Mouse (Mus musculus) lung, embryonic 15.5 days (tissue): Measurements from ENCODE around the gene Tmem104. TPM values are rescaled to one million over a fixed set of nuclear protein-coding genes. Genes with fewer than 3 reads are reported as not detected.
A peak's percentile ranks its signal among the peaks of the same experiment; 100 is the strongest.

Experiments used
- ATAC-seq: fragments of 200-750 bp; cut with Nextera tagmentation; 2 replicates; pipeline ENCODE4 v1.8.0; 2017; ENCODE audit warnings: moderate number of reproducible peaks, borderline replicate concordance; ENCODE audit not compliant: low FRiP score, low TSS enrichment; ENCODE audit errors: extremely low read depth
- H3K27ac ChIP-seq: fragments of 300-500 bp; sonication (generic); 2 replicates; pipeline ENCODE4 v1.5.1; 2015; ENCODE audit warnings: moderate library complexity, mild to moderate bottlenecking, inconsistent platforms
- H3K27me3 ChIP-seq: fragments of 300-500 bp; sonication (generic); 2 replicates; pipeline ENCODE4 v1.6.1; 2015; ENCODE audit warnings: inconsistent platforms
- H3K36me3 ChIP-seq: fragments of 300-500 bp; sonication (generic); 2 replicates; pipeline ENCODE4 v1.6.1; 2015; ENCODE audit warnings: inconsistent platforms
- H3K4me1 ChIP-seq: fragments of 300-500 bp; sonication (generic); 2 replicates; pipeline ENCODE4 v1.6.1; 2015; ENCODE audit warnings: inconsistent platforms
- H3K4me2 ChIP-seq: fragments of 300-500 bp; sonication (generic); 2 replicates; pipeline ENCODE4 v1.6.1; 2015; ENCODE audit warnings: inconsistent platforms, mild to moderate bottlenecking, moderate library complexity
- H3K4me3 ChIP-seq: fragments of 300-500 bp; sonication (generic); 2 replicates; pipeline ENCODE4 v1.5.1; 2015; ENCODE audit warnings: mild to moderate bottlenecking, inconsistent platforms
- H3K9ac ChIP-seq: fragments of 300-500 bp; sonication (generic); 2 replicates; pipeline ENCODE4 v1.6.1; 2015; ENCODE audit warnings: inconsistent platforms
- H3K9me3 ChIP-seq: fragments of 300-500 bp; sonication (generic); 2 replicates; pipeline ENCODE4 v1.6.1; 2016; ENCODE audit warnings: inconsistent platforms
- WGBS: fragments of 180-500 bp; shearing (Covaris S2); methylation state at CpG from one replicate; pipeline ENCODE4 v1.1.7; 2015; 5-methylcytosine and 5-hydroxymethylcytosine counted together
- polyA plus RNA-seq: library from polyadenylated mRNA; unstranded; fragments of >200 nt; fragmentation: Nextera tagmentation; extraction: Ambion mirVana; gene quantifications from 2 replicates; pipeline ENCODE4 v1.2.1, GENCODE M21; 2015

Gene Tmem104
- polyA plus RNA-seq, 1 experiment from 2014 or later = 10.5 TPM

GRCm38 (mm10) chr11:115160016-115160797, 27.1 kb upstream of the Tmem104 start:
- 53% methylated on average over 11 of the region's 11 CpGs for WGBS
- H3K9ac ChIP-seq = no peak overlapping the region
- H3K4me1 ChIP-seq = peaks cover 51% of the 10 kb centered on the region
- no peak for ATAC-seq
- peaks cover 30% of the 10 kb centered on the region; the same call in 1 of the 2 replicates for H3K27me3 ChIP-seq
- H3K4me2 ChIP-seq = no peak overlapping the region
- no peaks in the 10 kb centered on the region for H3K36me3 ChIP-seq
- no peak overlapping the region for H3K27ac ChIP-seq
- H3K4me3 ChIP-seq = no peak overlapping the region
- H3K9me3 ChIP-seq = no peaks in the 10 kb centered on the region

- Histone ChIP-seq H3K4me1 (peaks cover 54% of the 10 kb centered on the region), H3K4me2 (no peak overlapping the region), H3K27me3 (peaks cover 31% of the 10 kb centered on the region; the same call in 1 of the 2 replicates), H3K9me3 (no peaks in the 10 kb centered on the region), H3K4me3 (no peak overlapping the region), H3K27ac (no peak overlapping the region), H3K9ac (no peak overlapping the region), H3K36me3 (no peaks in the 10 kb centered on the region)
- 27% methylated on average over 10 of the region's 10 CpGs for WGBS
- no peak for ATAC-seq
These were observed 26.3 kb upstream of the Tmem104 start for GRCm38 (mm10) chr11:115160883-115161577.

GRCm38 (mm10) chr11:115161578-115162204, 25.6 kb upstream of the Tmem104 start:
- Histone ChIP-seq H3K4me2 (peak overlapping the region; percentile 83), H3K27ac (0 out of 2 replicates have a peak overlapping the region, but pooled peaks have one; percentile 12), H3K36me3 (no peaks in the 10 kb centered on the region), H3K9ac (0 out of 2 replicates have a peak overlapping the region, but pooled peaks have one; percentile 25), H3K4me1 (peaks cover 54% of the 10 kb centered on the region), H3K4me3 (no peak overlapping the region), H3K9me3 (no peaks in the 10 kb centered on the region), H3K27me3 (peaks cover 25% of the 10 kb centered on the region; the same call in 1 of the 2 replicates)
- 50% methylated on average over 9 of the region's 9 CpGs for WGBS
- ATAC-seq = no peak

DNA sequence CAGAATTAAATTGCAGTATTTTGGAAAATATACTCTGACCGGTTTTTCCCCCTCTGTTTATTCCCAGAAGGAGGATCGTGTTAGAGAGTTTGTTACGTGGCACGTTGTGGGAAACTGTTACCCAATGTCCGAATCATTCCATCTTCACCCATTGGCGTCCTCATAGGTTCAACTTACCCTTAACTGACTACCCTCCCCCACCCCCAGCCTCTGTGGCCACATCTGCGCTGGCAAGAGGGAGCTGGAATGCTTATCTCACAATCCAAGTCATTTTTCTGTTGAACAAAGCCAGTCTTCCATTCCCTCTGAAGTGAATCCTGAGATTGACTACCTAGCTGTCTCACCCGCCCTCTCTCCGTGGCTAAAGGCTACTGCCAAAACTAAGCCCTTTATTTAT, 25.1 kb upstream of the Tmem104 start:
- Histone ChIP-seq H3K36me3 (no peaks in the 10 kb centered on the region), H3K4me3 (peak overlapping the region; percentile 66), H3K4me1 (peaks cover 54% of the 10 kb centered on the region), H3K4me2 (peak overlapping the region; percentile 83), H3K9ac (peak overlapping the region; percentile 25; the same call in 1 of the 2 replicates), H3K27me3 (peaks cover 25% of the 10 kb centered on the region; the same call in 1 of the 2 replicates), H3K9me3 (no peaks in the 10 kb centered on the region), H3K27ac (peak overlapping the region; percentile 59)
- 17% methylated on average over 9 of the region's 9 CpGs for WGBS
- ATAC-seq = no peak

GRCm38 (mm10) chr11:115162832-115163480, 24.3 kb upstream of the Tmem104 start, which contains the start of gene Slc9a3r1:
TSS of gene Slc9a3r1 (plus strand) at chr11:115163341.
- under 1% methylated on average over 47 of the region's 47 CpGs for WGBS
- ATAC-seq = peak; percentile 96
- H3K36me3 ChIP-seq = no peaks in the 10 kb centered on the region
- H3K4me1 ChIP-seq = peaks cover 53% of the 10 kb centered on the region
- H3K27ac ChIP-seq = peak within 1 kb of the TSS; percentile 59
- H3K4me3 ChIP-seq = peak within 1 kb of the TSS; percentile 66
- peak within 1 kb of the TSS; percentile 83 for H3K4me2 ChIP-seq
- H3K9me3 ChIP-seq = no peaks in the 10 kb centered on the region
- H3K27me3 ChIP-seq = peaks cover 25% of the 10 kb centered on the region; the same call in 1 of the 2 replicates
- peak within 1 kb of the TSS; percentile 43 for H3K9ac ChIP-seq

GRCm38 (mm10) chr11:115163568-115164150, 23.6 kb upstream of the Tmem104 start:
- Histone ChIP-seq H3K4me3 (peak overlapping the region; percentile 66), H3K4me2 (peak overlapping the region; percentile 83), H3K27ac (peak overlapping the region; percentile 45), H3K4me1 (peaks cover 46% of the 10 kb centered on the region), H3K9ac (peak overlapping the region; percentile 43), H3K36me3 (no peaks in the 10 kb centered on the region), H3K27me3 (peaks cover 25% of the 10 kb centered on the region; the same call in 1 of the 2 replicates), H3K9me3 (no peaks in the 10 kb centered on the region)
- WGBS = under 1% methylated on average over 47 of the region's 47 CpGs
- peak; percentile 9; the same call in 1 of the 2 replicates for ATAC-seq

GRCm38 (mm10) chr11:115164341-115164975, 22.8 kb upstream of the Tmem104 start:
- no peaks in the 10 kb centered on the region for H3K9me3 ChIP-seq
- peak overlapping the region; percentile 54 for H3K27ac ChIP-seq
- peak overlapping the region; percentile 83 for H3K4me2 ChIP-seq
- no peak for ATAC-seq
- no peaks in the 10 kb centered on the region for H3K36me3 ChIP-seq
- WGBS = under 1% methylated on average over 14 of the region's 14 CpGs
- H3K4me1 ChIP-seq = peaks cover 43% of the 10 kb centered on the region
- H3K9ac ChIP-seq = peak overlapping the region; percentile 43
- H3K27me3 ChIP-seq = peaks cover 25% of the 10 kb centered on the region; the same call in 1 of the 2 replicates
- H3K4me3 ChIP-seq = peak overlapping the region; percentile 66

DNA sequence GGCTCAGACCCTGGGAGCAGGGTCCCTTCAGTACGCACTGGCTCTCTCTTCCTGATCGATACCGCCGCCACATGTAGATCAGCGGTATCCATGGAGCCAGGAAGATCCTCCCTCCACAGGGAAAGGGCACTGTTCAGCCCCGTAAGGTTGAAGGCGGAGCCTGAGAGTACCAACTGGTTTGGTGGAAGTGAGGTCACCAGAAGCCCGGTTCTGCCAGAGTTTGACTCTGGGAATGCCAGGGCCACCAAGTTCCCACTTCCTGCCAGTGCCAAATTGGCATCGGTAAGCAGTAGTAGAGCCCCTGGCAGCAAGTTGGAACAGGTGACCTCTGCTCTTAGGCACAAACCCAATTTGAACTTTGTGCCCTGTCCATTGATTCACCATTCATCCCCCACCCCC, 22.3 kb upstream of the Tmem104 start:
- Histone ChIP-seq H3K4me3 (peak overlapping the region; percentile 66), H3K9ac (peak overlapping the region; percentile 20), H3K27ac (peak overlapping the region; percentile 54), H3K4me1 (peaks cover 43% of the 10 kb centered on the region), H3K9me3 (no peaks in the 10 kb centered on the region), H3K36me3 (no peaks in the 10 kb centered on the region), H3K4me2 (peak overlapping the region; percentile 83), H3K27me3 (peaks cover 25% of the 10 kb centered on the region; the same call in 1 of the 2 replicates)
- no peak for ATAC-seq
- WGBS = 5% methylated on average over 9 of the region's 9 CpGs

DNA sequence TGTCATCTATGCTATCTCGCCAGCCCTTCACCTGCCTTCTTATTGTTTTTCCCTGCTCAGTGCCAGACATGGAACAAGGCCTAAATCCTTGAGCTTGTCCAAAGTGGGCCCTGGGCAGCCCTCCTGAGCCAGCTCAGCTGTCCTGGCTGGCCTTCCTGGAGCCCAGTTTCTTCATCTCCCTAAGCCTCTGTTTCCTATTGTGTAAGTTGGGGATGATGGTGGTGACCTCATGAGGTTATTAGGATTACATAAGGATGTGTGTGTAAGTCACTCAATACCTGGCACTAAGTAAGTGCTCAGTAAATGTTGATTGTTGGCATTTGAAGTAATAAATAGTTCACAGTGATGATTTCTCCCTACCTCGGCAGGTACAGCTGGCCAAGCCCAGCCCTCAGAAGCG, 20.5 kb upstream of the Tmem104 start:
- Histone ChIP-seq H3K9ac (no peak overlapping the region), H3K4me2 (no peak overlapping the region), H3K9me3 (no peaks in the 10 kb centered on the region), H3K27me3 (peaks cover 21% of the 10 kb centered on the region; the same call in 1 of the 2 replicates), H3K27ac (no peak overlapping the region), H3K36me3 (no peaks in the 10 kb centered on the region), H3K4me3 (no peak overlapping the region), H3K4me1 (peaks cover 43% of the 10 kb centered on the region)
- 74% methylated on average over 3 of the region's 3 CpGs for WGBS
- no peak for ATAC-seq

GRCm38 (mm10) chr11:115167631-115168249, 19.5 kb upstream of the Tmem104 start:
- no peak overlapping the region for H3K4me2 ChIP-seq
- H3K4me3 ChIP-seq = no peak overlapping the region
- no peak for ATAC-seq
- H3K9me3 ChIP-seq = no peaks in the 10 kb centered on the region
- H3K36me3 ChIP-seq = no peaks in the 10 kb centered on the region
- no peak overlapping the region for H3K27ac ChIP-seq
- peaks cover 21% of the 10 kb centered on the region; the same call in 1 of the 2 replicates for H3K27me3 ChIP-seq
- 73% methylated on average over 8 of the region's 8 CpGs for WGBS
- H3K4me1 ChIP-seq = peaks cover 43% of the 10 kb centered on the region
- no peak overlapping the region for H3K9ac ChIP-seq
